In genomic region chr17:84828301-84828700, GRCm38 (mm10) we compare ENCODE assay signal across 20 mouse cellular contexts. TPM values are rescaled to one million over a fixed set of nuclear protein-coding genes. Genes with fewer than 3 reads are reported as not detected.
DNase-seq lines count a peak whose midpoint lies in the region; ATAC-seq lines count a peak whose summit lies in the region.
"Had no signal": no experiment of that assay in that cellular context is flagged by ENCODE, and none has a peak within 500 bp of the region (broad histone marks: within the 10 kb centered on the region; RNA-seq: fewer than 3 reads in every experiment).

No protein-coding gene starts in this region.

- intact Hi-C loops in heart, postnatal 14 days (cut with DNase I) = no loop called here

- no peak overlapping the region for H3K4me3 ChIP-seq in forebrain, embryonic 11.5 days (ENCODE audit: low read depth, low read length)
- no peak overlapping the region for H3K4me3 ChIP-seq in forebrain, embryonic 10.5 days
- no peak overlapping the region for H3K4me3 ChIP-seq in heart, embryonic 10.5 days
- no peak overlapping the region for H3K4me3 ChIP-seq in heart, embryonic 11.5 days (ENCODE audit: low read depth, low read length)

- no peaks in the 10 kb centered on the region for H3K4me1 ChIP-seq in forebrain, embryonic 11.5 days (replicated peaks; ENCODE audit: control insufficient read depth, insufficient read depth, low read length)
- H3K4me1 ChIP-seq in forebrain, embryonic 10.5 days = 0 out of 2 replicates have a peak, but pooled peaks cover 2% of the 10 kb centered on the region
- no peaks in the 10 kb centered on the region for H3K4me1 ChIP-seq in heart, embryonic 10.5 days
- H3K4me1 ChIP-seq in heart, embryonic 11.5 days (ENCODE audit: control insufficient read depth, insufficient read depth, low read length) = no peaks in the 10 kb centered on the region

- WGBS in forebrain, embryonic 11.5 days = 94% methylated on average over 6 of the region's 6 CpGs
- 92% methylated on average over 6 of the region's 6 CpGs for WGBS in forebrain, embryonic 10.5 days
- WGBS in heart, embryonic 10.5 days = 85% methylated on average over 6 of the region's 6 CpGs
- WGBS in heart, embryonic 11.5 days (ENCODE audit: insufficient replicate concordance) = 84% methylated on average over 6 of the region's 6 CpGs

- ATAC-seq in forebrain, embryonic 11.5 days (replicated peaks; ENCODE audit: low FRiP score) = no peak
- ATAC-seq in heart, embryonic 11.5 days (replicated peaks; ENCODE audit: insufficient number of reproducible peaks, low FRiP score, low TSS enrichment) = no peak
- ATAC-seq: activated CD4-positive, CD25-positive, alpha-beta regulatory T cell, adult 4 months; CD4-positive, CD25-positive, alpha-beta regulatory T cell, adult 4 months; Patski had no signal

- H3K9ac ChIP-seq in forebrain, embryonic 11.5 days (ENCODE audit: low read length) = no peak overlapping the region
- no peak overlapping the region for H3K9ac ChIP-seq in heart, embryonic 11.5 days (ENCODE audit: low read depth, low read length)

- no peak overlapping the region for H3K27ac ChIP-seq in forebrain, embryonic 11.5 days (ENCODE audit: low read depth, low read length)
- no peak overlapping the region for H3K27ac ChIP-seq in forebrain, embryonic 10.5 days
- H3K27ac ChIP-seq in heart, embryonic 10.5 days = no peak overlapping the region
- H3K27ac ChIP-seq in heart, embryonic 11.5 days (ENCODE audit: low read depth, low read length) = no peak overlapping the region

- no peak overlapping the region for H3K4me2 ChIP-seq in forebrain, embryonic 11.5 days (ENCODE audit: low read depth, low read length, severe bottlenecking)
- no peak overlapping the region for H3K4me2 ChIP-seq in heart, embryonic 11.5 days

- no peaks in the 10 kb centered on the region for H3K9me3 ChIP-seq in forebrain, embryonic 11.5 days (ENCODE audit: control insufficient read depth, low read length)
- H3K9me3 ChIP-seq in forebrain, embryonic 10.5 days = no peaks in the 10 kb centered on the region
- no peaks in the 10 kb centered on the region for H3K9me3 ChIP-seq in heart, embryonic 10.5 days
- H3K9me3 ChIP-seq in heart, embryonic 11.5 days (replicated peaks; ENCODE audit: control insufficient read depth, low read length) = no peaks in the 10 kb centered on the region
- H3K9me3 ChIP-seq: G1E had no signal

- DNase-seq in forebrain, embryonic 11.5 days (ENCODE audit: low spot score) = peak; percentile 33
- DNase-seq in forebrain, embryonic 10.5 days (ENCODE audit: extremely low spot score, low spot score) = no peak
- peak; percentile 79 for DNase-seq in heart, adult 11 months
- no peak for DNase-seq in heart, postnatal 14 days
- peak; percentile 61 for DNase-seq in heart, embryonic 10.5 days (ENCODE audit: low spot score)
- DNase-seq: adrenal gland, adult 2 months; adrenal gland, adult 8-10 months; adrenal gland, postnatal 10 days; adrenal gland, postnatal 14 days; adrenal gland, postnatal 25 days; adrenal gland, postnatal 36 days; B cell, adult 2 months; cerebellum, adult 11 months; cerebellum, adult 11-12 months; cerebellum, adult 18-20 months had no signal

- no peaks in the 10 kb centered on the region for H3K36me3 ChIP-seq in forebrain, embryonic 11.5 days (ENCODE audit: control insufficient read depth, insufficient read depth, low read length)
- no peaks in the 10 kb centered on the region for H3K36me3 ChIP-seq in forebrain, embryonic 10.5 days (replicated peaks)
- no peaks in the 10 kb centered on the region for H3K36me3 ChIP-seq in heart, embryonic 10.5 days
- no peaks in the 10 kb centered on the region for H3K36me3 ChIP-seq in heart, embryonic 11.5 days (ENCODE audit: control insufficient read depth, insufficient read depth, low read length)
- H3K36me3 ChIP-seq: G1E had no signal

- no peaks in the 10 kb centered on the region for H3K27me3 ChIP-seq in forebrain, embryonic 11.5 days (ENCODE audit: control insufficient read depth, insufficient read depth, low read length)
- H3K27me3 ChIP-seq in forebrain, embryonic 10.5 days (ENCODE audit: poor library complexity, severe bottlenecking) = no peaks in the 10 kb centered on the region
- H3K27me3 ChIP-seq in heart, embryonic 10.5 days (ENCODE audit: insufficient read depth, poor library complexity, severe bottlenecking) = no peaks in the 10 kb centered on the region; the same call in 1 of the 2 replicates
- H3K27me3 ChIP-seq in heart, embryonic 11.5 days (ENCODE audit: control insufficient read depth, insufficient read depth, low read length) = no peaks in the 10 kb centered on the region

RNA-seq across cellular contexts. Expression of gene Lrpprc, which starts 37.7 kb away (rescaled TPM):
- 54.3 and 55.9 TPM in 2 replicates for polyA plus RNA-seq in forebrain, embryonic 11.5 days (2014; fragmentation: Nextera tagmentation; extraction: Ambion mirVana)
- polyA plus RNA-seq in forebrain, embryonic 10.5 days (2016; fragmentation: Nextera tagmentation; extraction: Ambion mirVana) = 52.5 and 56.2 TPM in 2 replicates
- total RNA-seq in heart, postnatal 14 days (2021) = 100 to 1,000 TPM; 150 to 152 TPM
- 61.6 and 76.6 TPM in 2 replicates for polyA plus RNA-seq in heart, embryonic 10.5 days (2016; fragmentation: Nextera tagmentation; extraction: Ambion mirVana)
- 62.2 and 72.3 TPM in 2 replicates for polyA plus RNA-seq in heart, embryonic 11.5 days (2014; fragmentation: Nextera tagmentation; extraction: Ambion mirVana)

Comparison
In these comparisons a context has a peak if more than half of its experiments do, and no peak if none do; other contexts are left out.
1. DNase-seq: peak in forebrain, embryonic 11.5 days (single experiment), heart, adult 11 months (single experiment) and heart, embryonic 10.5 days (single experiment); none in forebrain, embryonic 10.5 days (single experiment) and heart, postnatal 14 days (0 of 2).